In genomic region chr10:62505224-62505983, GRCm38 (mm10) we compare ENCODE assay signal across 14 mouse cellular contexts. TPM values are rescaled to one million over a fixed set of nuclear protein-coding genes. Genes with fewer than 3 reads are reported as not detected.
DNase-seq lines count a peak whose midpoint lies in the region; ATAC-seq and TF ChIP-seq lines count a peak whose summit lies in the region.
"Had no signal": no experiment of that assay in that cellular context is flagged by ENCODE, and none has a peak within 500 bp of the region (broad histone marks: within the 10 kb centered on the region; RNA-seq: fewer than 3 reads in every experiment).

No protein-coding gene starts in this region.

- TF ChIP-seq POLR2A in spleen, adult 2 months (IDR thresholded peaks at IDR 0.05; ENCODE audit: low read depth, low read length) = no peak
- TF ChIP-seq POLR2A in bone marrow, adult 2 months (IDR thresholded peaks at IDR 0.05; ENCODE audit: borderline replicate concordance, control insufficient read depth, low read depth, low read length) = no peak

- TF ChIP-seq CTCF in spleen, adult 2 months (IDR thresholded peaks at IDR 0.05; ENCODE audit: extremely low read depth, insufficient read depth, insufficient read length, insufficient replicate concordance) = no peak
- TF ChIP-seq CTCF in bone marrow, adult 2 months (IDR thresholded peaks at IDR 0.05; ENCODE audit: control insufficient read depth, insufficient read depth, low read length) = no peak
- TF ChIP-seq CTCF in liver, embryonic 14.5 days (IDR thresholded peaks at IDR 0.05; ENCODE audit: low read depth) = no peak

- H3K4me2 ChIP-seq in liver, embryonic 14.5 days (ENCODE audit: low read depth) = peak overlapping the region; percentile 81
- H3K4me2 ChIP-seq: heart, embryonic 12.5 days; hindbrain, embryonic 13.5 days had no signal

- no peak for TF ChIP-seq EP300 in liver, embryonic 14.5 days (IDR thresholded peaks at IDR 0.05; ENCODE audit: low read depth)

- H3K9ac ChIP-seq in liver, embryonic 14.5 days (replicated peaks) = peak overlapping the region; percentile 68; the same call in 1 of the 2 replicates
- H3K9ac ChIP-seq: heart, embryonic 12.5 days; hindbrain, embryonic 13.5 days had no signal

- 24% methylated on average over 9 of the region's 9 CpGs for WGBS in spleen, adult 2 months
- 14% methylated on average over 9 of the region's 9 CpGs for WGBS in bone marrow, adult 2 months
- WGBS in liver, embryonic 14.5 days (ENCODE audit: insufficient replicate concordance) = 32% methylated on average over 9 of the region's 9 CpGs

- peaks cover 17% of the 10 kb centered on the region for H3K4me1 ChIP-seq in spleen, adult 2 months (ENCODE audit: control insufficient read depth, insufficient read depth, insufficient read length)
- peaks cover 6% of the 10 kb centered on the region; the same call in 1 of the 2 replicates for H3K4me1 ChIP-seq in bone marrow, adult 2 months (ENCODE audit: control insufficient read depth, insufficient read depth, low read length)
- H3K4me1 ChIP-seq in liver, embryonic 14.5 days (replicated peaks; ENCODE audit: control insufficient read depth in 2 of 2, insufficient read depth in 2 of 2, low read length in 1 of 2) = peaks cover 50 to 61% of the 10 kb centered on the region in 2 experiments

- no peaks in the 10 kb centered on the region for H3K27me3 ChIP-seq in spleen, adult 2 months (ENCODE audit: control insufficient read depth, insufficient read depth, low read length)
- no peaks in the 10 kb centered on the region for H3K27me3 ChIP-seq in liver, embryonic 14.5 days (ENCODE audit: control insufficient read depth, insufficient read depth, low read length)

- H3K9me3 ChIP-seq in liver, embryonic 14.5 days (ENCODE audit: control insufficient read depth, low read length) = no peaks in the 10 kb centered on the region
- H3K9me3 ChIP-seq: forebrain, embryonic 10.5 days; heart, embryonic 12.5 days; hindbrain, embryonic 13.5 days; midbrain, embryonic 10.5 days had no signal

- H3K4me3 ChIP-seq in spleen, adult 2 months (ENCODE audit: extremely low read depth, insufficient read depth, insufficient read length) = peak overlapping the region; percentile 57
- H3K4me3 ChIP-seq in bone marrow, adult 2 months (replicated peaks; ENCODE audit: control insufficient read depth, low read depth, low read length) = peak overlapping the region; percentile 51
- H3K4me3 ChIP-seq in liver, embryonic 14.5 days (ENCODE audit: insufficient read depth in 1 of 2, low read depth in 2 of 2, low read length in 2 of 2) = peak overlapping the region in 1 of 2 experiments; percentile 54; a peak in 1 of 4 replicates
- H3K4me3 ChIP-seq: forebrain, embryonic 10.5 days; heart, embryonic 12.5 days; hindbrain, embryonic 13.5 days; midbrain, embryonic 10.5 days had no signal

- H3K27ac ChIP-seq in spleen, adult 2 months (ENCODE audit: insufficient read depth, low read length) = peak overlapping the region; percentile 92
- H3K27ac ChIP-seq in bone marrow, adult 2 months (ENCODE audit: control insufficient read depth, insufficient read depth, low read depth, low read length, poor library complexity) = peak overlapping the region; percentile 95
- H3K27ac ChIP-seq in liver, embryonic 14.5 days = peak overlapping the region; percentile 87
- H3K27ac ChIP-seq: forebrain, embryonic 10.5 days; hindbrain, embryonic 13.5 days; midbrain, embryonic 10.5 days had no signal

- H3K36me3 ChIP-seq in spleen, adult 2 months (ENCODE audit: control insufficient read depth, insufficient read depth, low read length) = no peaks in the 10 kb centered on the region
- no peaks in the 10 kb centered on the region for H3K36me3 ChIP-seq in liver, embryonic 14.5 days (replicated peaks; ENCODE audit: control insufficient read depth, insufficient read depth, low read depth)
- H3K36me3 ChIP-seq: forebrain, embryonic 10.5 days; heart, embryonic 12.5 days; hindbrain, embryonic 13.5 days; midbrain, embryonic 10.5 days had no signal

- intact Hi-C loops in gastrocnemius, postnatal 14 days (cut with DNase I; ENCODE audit: low total_unique reads) = no loop called here

- DNase-seq in spleen, adult 2 months (ENCODE audit: low read depth in 1 of 2, low spot score in 2 of 2) = no peak
- no peak for DNase-seq in spleen, adult 18-20 months
- DNase-seq in liver, embryonic 14.5 days (ENCODE audit: low read depth in 3 of 3, low spot score in 3 of 3) = no peak
- DNase-seq in cerebellum, postnatal 4 days (ENCODE audit: low spot score in 2 of 2) = no peak
- DNase-seq in cerebellum, postnatal 10 days = no peak
- no peak for DNase-seq in gastrocnemius, postnatal 14 days
- DNase-seq: cerebellum, adult 9-10 months; kidney, adult 9 months; lung, adult 2 months had no signal

- no peak for ATAC-seq in liver, embryonic 14.5 days (ENCODE audit: insufficient read depth)

RNA-seq across cellular contexts. Expression of gene Vps26a, which starts 18.8 kb away (rescaled TPM):
- polyA plus RNA-seq in spleen, adult 2 months (2012; rRNA removed) = 4.0 and 5.6 TPM in 2 replicates
- polyA plus RNA-seq in bone marrow, adult 2 months (2011; ENCODE audit: insufficient read depth, insufficient read length, low replicate concordance, missing spikeins) = 13.6 and 26.5 TPM in 2 replicates
- 9.1 and 14.7 TPM in 2 replicates for polyA plus RNA-seq in liver, embryonic 14.5 days (2012; rRNA removed)
- polyA plus RNA-seq in liver, embryonic 14.5 days (2014; fragmentation: Nextera tagmentation; extraction: Ambion mirVana) = 40.6 and 42.8 TPM in 2 replicates
- 10 to 100 TPM; 26.3 to 26.6 TPM for total RNA-seq in gastrocnemius, postnatal 14 days (2021)

RNA-seq across cellular contexts. Expression of gene Srgn, which starts 21.8 kb away (rescaled TPM):
- 65.7 and 76.3 TPM in 2 replicates for polyA plus RNA-seq in spleen, adult 2 months (2012; rRNA removed)
- polyA plus RNA-seq in bone marrow, adult 2 months (2011; ENCODE audit: insufficient read depth, insufficient read length, low replicate concordance, missing spikeins) = 68.7 and 72.9 TPM in 2 replicates
- 23.3 and 23.7 TPM in 2 replicates for polyA plus RNA-seq in liver, embryonic 14.5 days (2012; rRNA removed)
- polyA plus RNA-seq in liver, embryonic 14.5 days (2014; fragmentation: Nextera tagmentation; extraction: Ambion mirVana) = 73.2 and 82.6 TPM in 2 replicates
- total RNA-seq in gastrocnemius, postnatal 14 days (2021) = 10 to 100 TPM; 11.8 to 14.0 TPM

RNA-seq across cellular contexts. Expression of gene Supv3l1, which starts 55.9 kb away (rescaled TPM):
- 8.0 and 10.4 TPM in 2 replicates for polyA plus RNA-seq in spleen, adult 2 months (2012; rRNA removed)
- polyA plus RNA-seq in bone marrow, adult 2 months (2011; ENCODE audit: insufficient read depth, insufficient read length, low replicate concordance, missing spikeins) = 19.5 and 28.8 TPM in 2 replicates
- polyA plus RNA-seq in liver, embryonic 14.5 days (2012; rRNA removed) = 12.6 and 16.4 TPM in 2 replicates
- 13.5 and 14.4 TPM in 2 replicates for polyA plus RNA-seq in liver, embryonic 14.5 days (2014; fragmentation: Nextera tagmentation; extraction: Ambion mirVana)
- total RNA-seq in gastrocnemius, postnatal 14 days (2021) = 10 to 100 TPM; 16.3 to 17.6 TPM

RNA-seq across cellular contexts. Expression of gene 4930507D05Rik, which starts 56.1 kb away (rescaled TPM):
- polyA plus RNA-seq in spleen, adult 2 months (2012; rRNA removed) = not detected in 2 replicates
- polyA plus RNA-seq in bone marrow, adult 2 months (2011; ENCODE audit: insufficient read depth, insufficient read length, low replicate concordance, missing spikeins) = not detected in 2 replicates
- polyA plus RNA-seq in liver, embryonic 14.5 days (2012; rRNA removed) = 0.11 TPM in 2 replicates
- polyA plus RNA-seq in liver, embryonic 14.5 days (2014; fragmentation: Nextera tagmentation; extraction: Ambion mirVana) = 0.25 TPM in 1 of 2 replicates, not detected in the other
- under 1 TPM; 0.16 to 0.23 TPM for total RNA-seq in gastrocnemius, postnatal 14 days (2021)
